Mouse (Mus musculus) embryonic fibroblast, embryonic 13.5 days (primary cell): ENCODE measurements at regions not wholly inside any gene's neighbourhood (a gene's known extent, or its start where the extent isn't known, plus 50 kb on each side); places are given as distances from the start of the nearest gene placed in this dataset.

Experiments
- CTCF ChIP-seq: IDR thresholded peaks from 2 replicates; pipeline ENCODE4 v1.5.1; 2011; ENCODE audit warnings: mild to moderate bottlenecking, control low read depth, low read length, moderate library complexity, borderline replicate concordance; ENCODE audit not compliant: insufficient read depth
- POLR2A ChIP-seq: IDR thresholded peaks from 2 replicates; pipeline ENCODE4 v1.6.1; 2011; ENCODE audit warnings: low read depth, mild to moderate bottlenecking, control low read depth, low read length, moderate library complexity

DNA sequence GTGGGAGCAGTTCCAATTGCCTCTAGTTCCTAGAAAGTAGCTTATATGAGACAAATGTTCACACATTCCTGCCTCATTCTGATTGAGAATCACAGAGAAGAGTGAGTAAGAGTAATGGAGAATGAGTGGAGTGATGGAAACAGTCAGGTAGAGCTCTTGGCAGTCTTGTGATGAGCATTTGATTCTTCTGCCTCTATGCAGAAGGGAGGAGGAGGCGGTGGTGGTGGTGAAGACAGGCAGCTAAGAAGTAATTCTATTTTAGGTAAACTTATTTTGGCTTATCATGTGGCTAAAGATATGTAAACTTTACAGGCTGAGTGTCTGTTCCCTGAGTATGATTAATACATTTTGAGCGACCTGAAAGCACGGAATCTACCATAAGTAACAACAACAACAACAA is 203.6 kb upstream of the Snx7 start:
- TF ChIP-seq POLR2A (no peak), CTCF (no peak)
